Mouse (Mus musculus) ES-Bruce4 (cell line): ENCODE data around the gene Slc38a7.

Experiments
- CTCF ChIP-seq: IDR thresholded peaks from one replicate; pipeline ENCODE4 v1.8.1; 2011; ENCODE audit warnings: low read depth, low read length
- EP300 ChIP-seq: IDR thresholded peaks from 2 replicates; pipeline ENCODE4 v1.6.1; 2011; ENCODE audit warnings: low read depth, low read length; ENCODE audit not compliant: insufficient read depth
- POLR2A ChIP-seq: IDR thresholded peaks from one replicate; pipeline ENCODE4 v1.8.1; 2011; ENCODE audit warnings: low read length; ENCODE audit not compliant: insufficient read depth

- TF ChIP-seq CTCF (no peak), POLR2A (peak; percentile 75), EP300 (0 out of 2 replicates have a peak, but pooled peaks have one; percentile 15)
Observed at GRCm38 (mm10) chr8:95807861-95808260, 45.5 kb downstream of the Slc38a7 start.
